Mouse (Mus musculus) left cerebral cortex, adult 9 months (tissue): ENCODE results near the gene Spats2.
"Not testable (repeated sequence)": the region's sequence is repeated elsewhere in the genome, so short reads cannot be mapped to it uniquely, and the experiment has no call there.

Experiments
- DNase-seq, 2 experiments: peaks; one replicate each; pipeline ENCODE4 v3.0.0; 2022; ENCODE audit warnings: low spot score in 2 of 2

Spats2 gene

DNA sequence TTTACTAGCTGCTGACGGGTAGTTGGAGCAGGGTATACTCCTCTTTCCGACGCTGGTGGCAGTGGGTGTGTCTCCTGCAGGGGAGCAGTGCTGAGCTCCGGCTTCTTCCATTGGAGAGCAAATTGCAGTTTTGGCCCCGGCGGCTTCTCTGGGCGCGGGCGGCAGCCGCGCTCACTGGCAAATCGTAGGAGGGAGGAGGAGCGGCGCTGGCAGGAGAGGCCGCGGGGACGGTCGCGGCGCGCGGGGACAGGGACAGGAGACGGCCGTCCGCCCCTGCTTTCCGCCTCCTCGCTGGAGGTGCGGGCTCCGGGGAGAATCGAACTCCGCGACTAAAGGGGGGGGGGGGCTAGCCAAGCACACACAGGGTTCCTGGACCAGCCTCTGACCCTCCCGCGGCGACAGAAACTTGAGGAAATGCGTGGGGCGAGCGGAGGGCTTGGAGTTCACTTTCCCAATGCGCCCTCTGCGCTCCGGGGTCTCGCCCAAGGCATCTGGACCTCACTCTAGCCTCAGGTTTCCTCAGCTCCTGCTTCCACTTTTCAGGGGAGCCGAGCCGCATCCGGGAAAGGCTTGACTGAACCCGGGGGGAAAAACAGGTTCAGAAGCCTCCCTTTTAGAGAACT, 98.0 kb downstream of the Spats2 start:
- DNase-seq = peak; percentile 70 to 79

DNA sequence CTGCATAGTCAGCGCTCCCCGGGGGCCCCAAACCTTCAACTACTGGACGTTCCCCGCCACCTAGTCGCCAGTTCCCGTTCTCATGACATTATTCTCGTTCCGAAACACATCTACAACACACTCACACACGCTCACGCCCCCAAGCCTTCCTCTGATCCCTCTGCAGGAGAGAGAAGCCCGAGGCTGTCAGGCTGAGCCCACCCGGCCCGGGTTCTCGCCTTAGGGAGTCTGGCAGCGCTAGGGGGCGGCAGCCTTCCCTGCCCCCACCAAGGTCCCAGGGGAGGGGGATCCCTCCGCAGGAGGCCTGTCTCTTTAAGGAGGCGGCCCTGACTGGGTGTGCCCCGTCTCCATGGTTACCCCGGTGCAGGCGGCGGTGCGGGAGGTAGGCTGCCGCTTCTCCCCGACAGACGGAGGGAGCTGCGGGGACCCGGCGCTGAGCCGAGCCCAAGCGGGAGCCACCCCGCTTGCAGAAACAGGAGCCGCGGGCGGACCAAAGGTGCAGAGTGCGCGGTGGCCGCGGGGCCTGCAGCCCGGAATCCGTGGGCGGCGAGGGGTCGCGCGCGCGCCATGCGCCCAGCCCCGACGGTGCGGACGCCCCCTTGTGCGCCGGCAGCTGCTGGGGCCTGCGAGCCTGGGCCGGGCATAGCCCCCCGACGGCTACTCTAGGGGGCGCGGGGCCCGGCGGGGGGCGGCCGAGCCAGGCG, 98.6 kb downstream of the Spats2 start, which contains the start of gene Kcnh3:
Kcnh3 (plus strand) TSS at position 654 of the 704 bp plus-strand sequence.
- DNase-seq = peak; percentile 47 to 73

DNA sequence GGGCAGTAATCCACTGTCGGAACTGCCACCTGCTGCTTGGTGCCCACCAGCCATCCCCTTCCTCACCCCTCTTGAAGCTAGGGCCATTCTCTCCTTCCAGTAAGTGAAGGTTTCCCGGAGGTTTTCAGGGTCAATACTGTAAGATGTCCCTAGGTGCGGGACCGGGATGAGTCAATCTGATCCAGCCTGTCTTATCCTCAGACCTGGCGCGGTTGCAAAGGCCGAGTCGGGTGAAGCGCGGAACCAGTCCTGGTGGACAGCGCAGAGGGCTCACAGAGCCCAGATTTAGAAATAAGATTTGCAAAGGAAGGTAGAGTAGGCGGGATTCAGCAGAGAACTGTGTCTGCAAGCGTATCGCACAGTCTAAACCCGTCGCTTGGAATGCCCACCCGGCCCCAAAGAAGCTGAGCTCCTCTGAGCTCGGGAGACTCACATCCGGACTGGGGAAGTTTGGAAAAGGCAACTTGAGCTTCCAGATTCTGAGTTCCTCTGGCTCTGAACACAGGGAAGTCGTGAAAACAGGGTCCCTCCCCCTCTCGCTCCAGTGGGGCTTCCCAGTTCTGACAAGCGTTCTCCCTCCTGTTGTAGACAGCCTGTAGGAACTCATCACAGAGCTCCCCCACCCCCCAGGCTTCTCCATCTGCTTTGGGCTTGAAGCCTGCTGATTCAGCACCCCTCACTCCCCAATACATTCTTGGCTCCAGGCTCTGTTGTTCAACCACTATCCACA, 99.5 kb downstream of the Spats2 start:
- DNase-seq = peak in 1 of 2 experiments; percentile 61

DNA sequence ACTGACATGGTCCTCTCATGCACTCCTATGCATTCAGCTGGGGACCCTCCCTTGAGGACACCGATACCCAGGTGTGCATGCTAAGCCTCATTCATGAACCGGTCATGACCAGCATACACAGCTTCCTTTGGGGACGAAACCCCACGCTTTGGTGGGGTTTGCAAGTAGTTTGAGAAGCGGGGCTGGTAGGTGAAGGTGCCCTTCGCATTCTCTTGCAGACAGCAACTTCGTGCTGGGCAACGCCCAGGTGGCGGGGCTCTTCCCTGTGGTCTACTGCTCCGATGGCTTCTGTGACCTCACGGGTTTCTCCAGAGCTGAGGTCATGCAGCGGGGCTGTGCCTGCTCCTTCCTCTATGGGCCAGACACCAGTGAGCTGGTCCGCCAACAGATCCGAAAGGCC, 100.4 kb downstream of the Spats2 start:
- no peak for DNase-seq

DNA sequence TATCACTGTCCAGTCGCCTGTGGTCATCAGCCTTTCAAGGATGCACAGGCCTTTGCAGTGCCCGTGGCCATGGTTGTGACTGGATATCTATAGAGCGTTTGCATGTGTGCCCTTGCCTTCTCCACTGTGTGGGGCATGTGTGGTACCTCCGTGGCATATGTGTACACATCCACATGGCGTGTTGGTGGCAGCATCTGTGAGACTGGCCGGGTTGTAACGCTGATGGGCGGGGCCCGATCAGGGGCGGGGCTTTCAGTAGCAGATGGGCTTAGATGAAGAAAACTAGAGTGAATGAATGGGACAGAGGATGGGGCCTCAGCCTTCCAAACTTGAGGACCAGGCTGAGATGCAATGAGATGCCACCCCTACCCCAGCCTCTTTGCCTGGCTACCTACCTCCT, 106.3 kb downstream of the Spats2 start:
- DNase-seq = no peak

DNA sequence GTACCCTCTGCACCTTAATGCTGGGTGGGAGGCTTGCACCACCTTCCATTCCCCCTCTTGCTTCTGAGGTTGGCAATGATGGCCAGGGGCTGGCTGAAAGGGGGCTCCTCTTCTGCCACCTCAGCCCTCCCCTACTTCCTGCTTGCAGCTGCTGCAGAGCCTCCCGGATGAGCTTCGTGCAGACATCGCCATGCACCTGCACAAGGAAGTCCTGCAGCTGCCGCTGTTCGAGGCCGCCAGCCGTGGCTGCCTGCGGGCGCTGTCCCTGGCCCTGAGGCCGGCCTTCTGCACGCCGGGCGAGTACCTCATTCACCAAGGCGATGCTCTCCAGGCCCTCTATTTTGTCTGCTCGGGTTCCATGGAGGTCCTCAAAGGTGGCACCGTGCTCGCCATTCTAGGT, 108.0 kb downstream of the Spats2 start:
- no peak for DNase-seq

DNA sequence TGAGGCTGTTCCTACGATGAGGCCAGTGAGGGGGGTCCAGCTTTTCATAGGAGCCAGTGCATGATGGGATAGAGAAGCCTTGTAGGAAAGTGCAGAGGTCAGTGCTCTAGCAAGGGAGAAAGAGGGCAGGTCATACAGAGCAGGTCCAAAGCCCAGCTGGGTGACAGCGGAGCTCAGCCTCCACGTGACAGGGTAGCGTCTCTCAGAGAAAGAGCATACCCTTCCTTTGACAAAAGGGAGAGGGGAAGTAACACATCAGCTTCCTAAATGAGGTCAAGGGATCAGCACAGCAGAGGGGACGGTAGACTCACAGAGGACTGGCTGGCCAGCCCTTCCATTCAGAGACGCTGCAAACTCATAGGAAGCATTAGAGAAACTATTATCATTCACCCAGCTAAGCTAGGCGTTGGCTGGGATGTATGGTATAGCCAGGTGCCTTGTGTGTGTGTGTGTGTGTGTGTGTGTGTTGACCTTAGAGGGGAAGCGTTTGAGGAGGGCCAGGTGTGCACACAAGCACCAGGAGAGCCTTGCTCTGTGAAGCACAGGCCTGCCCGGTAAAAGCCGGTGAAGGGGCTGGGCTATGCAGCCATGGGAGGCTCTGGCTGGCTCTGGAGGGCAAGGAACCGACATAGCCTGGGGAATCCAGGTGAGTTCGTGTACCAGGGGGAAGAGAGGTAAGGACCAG, 108.8 kb downstream of the Spats2 start:
- DNase-seq = no peak

DNA sequence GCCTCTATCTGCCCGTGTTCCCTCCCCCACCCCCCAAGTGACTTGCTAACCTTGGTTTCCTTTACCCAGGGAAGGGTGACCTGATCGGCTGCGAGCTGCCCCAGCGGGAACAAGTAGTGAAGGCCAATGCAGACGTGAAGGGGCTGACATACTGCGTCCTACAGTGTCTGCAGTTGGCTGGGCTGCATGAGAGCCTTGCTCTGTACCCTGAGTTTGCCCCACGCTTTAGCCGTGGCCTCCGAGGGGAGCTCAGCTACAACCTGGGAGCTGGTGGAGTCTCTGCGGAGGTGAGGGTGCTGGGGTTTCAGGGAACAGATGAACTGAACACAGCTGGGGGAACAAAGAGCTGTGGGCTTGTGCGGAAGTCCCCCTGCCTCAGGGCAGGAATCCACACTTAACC, 112.3 kb downstream of the Spats2 start:
- DNase-seq = no peak

DNA sequence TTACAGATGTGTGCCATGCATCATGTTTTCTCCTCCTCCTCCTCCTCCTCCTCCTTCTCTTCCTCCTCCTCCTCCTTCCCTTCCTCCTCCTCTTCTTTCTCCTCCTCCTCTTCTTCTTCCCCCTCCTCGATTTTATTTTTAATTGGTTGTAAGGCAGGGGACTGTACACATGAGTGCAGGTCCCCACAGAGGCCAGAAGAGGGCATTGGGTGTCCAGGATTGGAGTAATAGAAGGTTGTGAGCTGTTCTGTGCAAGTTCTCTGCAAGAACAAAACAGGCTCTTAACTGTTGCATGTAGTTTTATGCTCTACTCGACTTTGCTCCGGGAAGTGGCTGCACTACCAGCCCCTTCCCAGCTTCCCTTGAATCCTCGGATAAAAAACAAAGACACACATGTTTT, 114.4 kb downstream of the Spats2 start:
- no peak for DNase-seq

DNA sequence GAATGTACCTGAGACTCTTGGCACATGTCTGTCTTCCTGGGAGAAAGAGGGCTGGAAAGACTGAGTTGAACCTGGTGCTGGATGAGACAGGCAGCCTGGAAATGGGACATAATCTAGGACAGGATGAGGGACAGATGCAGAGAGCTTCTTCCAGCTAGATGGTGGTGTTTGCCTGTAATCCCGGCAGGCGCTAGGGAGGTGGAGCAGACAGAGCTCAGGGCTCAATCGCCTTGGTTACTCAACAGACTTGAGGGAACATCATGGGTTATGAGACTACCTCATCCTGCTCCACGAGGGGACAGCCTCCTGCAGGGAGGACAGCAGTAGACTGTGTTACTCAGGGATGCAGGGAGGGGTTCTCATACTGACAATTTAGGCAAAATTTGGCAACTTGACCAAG, 115.5 kb downstream of the Spats2 start:
- no peak for DNase-seq

DNA sequence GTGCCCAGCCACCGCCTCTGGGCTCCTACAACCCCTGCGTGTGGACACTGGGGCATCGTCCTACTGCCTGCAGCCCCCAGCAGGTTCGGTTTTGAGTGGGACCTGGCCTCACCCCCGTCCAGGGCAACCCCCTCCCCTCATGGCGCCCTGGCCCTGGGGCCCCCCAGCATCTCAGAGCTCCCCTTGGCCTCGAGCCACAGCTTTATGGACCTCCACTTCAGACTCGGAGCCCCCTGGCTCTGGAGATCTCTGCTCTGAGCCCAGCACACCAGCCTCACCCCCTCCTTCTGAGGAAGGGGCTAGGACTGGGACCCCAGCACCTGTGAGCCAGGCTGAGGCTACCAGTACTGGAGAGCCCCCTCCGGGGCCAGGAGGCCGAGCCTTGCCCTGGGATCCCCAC, 116.3 kb downstream of the Spats2 start:
- DNase-seq = no peak

DNA sequence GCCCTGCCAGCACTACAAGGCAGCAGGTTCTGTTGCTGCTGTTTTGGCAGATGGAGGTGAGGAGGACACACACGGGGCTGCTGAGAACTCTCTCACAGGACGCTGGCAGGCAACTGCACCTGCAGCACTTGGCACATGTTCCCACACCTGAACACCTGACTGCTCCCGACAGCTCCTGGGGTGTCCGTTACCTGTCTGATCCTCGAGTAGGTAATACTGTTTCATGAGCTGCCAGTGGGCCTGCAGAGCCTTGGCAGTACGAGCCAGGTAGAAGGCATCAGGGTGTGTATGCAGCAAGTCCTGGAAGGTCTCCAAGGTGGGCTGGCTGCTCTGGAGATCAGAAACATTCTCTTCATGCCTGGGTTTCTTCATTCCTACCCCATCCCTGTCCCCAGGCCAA, 121.0 kb downstream of the Spats2 start:
- DNase-seq = not testable (repeated sequence)

DNA sequence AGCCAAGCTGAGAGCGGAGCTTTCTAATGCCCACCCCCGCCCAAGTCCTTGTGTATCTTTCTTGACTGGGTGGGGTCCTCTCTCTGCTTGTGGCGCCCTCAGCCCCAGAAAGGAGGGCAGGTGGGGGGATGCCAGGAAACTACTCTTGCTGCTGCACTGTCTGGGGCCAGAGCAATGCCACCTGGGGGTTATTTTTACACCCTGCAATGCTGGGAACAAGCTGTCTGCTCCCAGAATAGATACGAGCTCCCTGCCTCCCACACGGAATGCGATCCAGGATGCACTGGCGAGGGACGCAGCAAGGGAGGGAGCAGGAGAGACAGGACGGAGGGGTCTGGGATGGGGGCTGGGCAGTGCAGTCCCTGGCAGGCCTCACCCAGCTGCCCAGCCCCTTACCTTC, 123.3 kb downstream of the Spats2 start:
- DNase-seq = peak; percentile 75 to 85

DNA sequence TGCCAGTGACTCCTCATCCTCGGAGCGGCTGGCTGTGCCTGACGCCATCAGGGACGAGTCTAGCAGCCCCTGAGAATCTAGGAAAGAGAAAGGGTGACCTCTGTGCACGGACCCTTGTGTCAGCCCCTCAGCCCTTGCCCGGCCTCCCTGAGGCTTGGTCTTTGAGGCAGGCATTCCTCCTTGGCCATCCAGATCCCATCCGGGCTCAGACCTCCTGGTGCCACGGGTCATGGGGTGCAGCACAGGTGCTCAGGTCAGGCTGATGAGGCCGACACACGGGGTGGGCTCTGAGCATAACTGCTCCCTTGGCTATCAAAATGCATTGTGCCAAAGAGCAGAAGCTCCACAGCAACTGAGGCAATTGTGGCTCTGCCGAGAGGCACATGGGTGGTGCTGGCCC, 124.2 kb downstream of the Spats2 start:
- no peak for DNase-seq

DNA sequence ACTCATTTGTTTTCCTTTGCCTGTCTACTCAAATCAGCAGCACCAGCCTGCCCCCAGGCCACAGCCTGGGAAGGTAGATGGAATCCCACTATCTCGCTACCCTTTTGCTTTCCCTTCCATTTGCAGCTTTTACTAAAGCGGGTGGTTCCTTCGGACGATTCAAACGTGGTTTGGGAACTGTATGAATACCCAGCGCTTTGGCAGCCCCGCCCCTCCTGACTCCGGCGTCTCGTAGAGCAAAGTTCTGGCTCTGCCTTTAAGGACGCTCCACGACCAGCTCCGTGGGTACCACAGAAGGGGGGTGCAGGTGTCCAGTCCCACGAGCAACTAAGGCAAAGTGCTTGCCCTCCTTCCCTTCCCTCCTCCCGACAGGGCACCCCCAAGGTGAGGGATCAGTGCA, 125.4 kb downstream of the Spats2 start:
- DNase-seq = not testable (repeated sequence)

DNA sequence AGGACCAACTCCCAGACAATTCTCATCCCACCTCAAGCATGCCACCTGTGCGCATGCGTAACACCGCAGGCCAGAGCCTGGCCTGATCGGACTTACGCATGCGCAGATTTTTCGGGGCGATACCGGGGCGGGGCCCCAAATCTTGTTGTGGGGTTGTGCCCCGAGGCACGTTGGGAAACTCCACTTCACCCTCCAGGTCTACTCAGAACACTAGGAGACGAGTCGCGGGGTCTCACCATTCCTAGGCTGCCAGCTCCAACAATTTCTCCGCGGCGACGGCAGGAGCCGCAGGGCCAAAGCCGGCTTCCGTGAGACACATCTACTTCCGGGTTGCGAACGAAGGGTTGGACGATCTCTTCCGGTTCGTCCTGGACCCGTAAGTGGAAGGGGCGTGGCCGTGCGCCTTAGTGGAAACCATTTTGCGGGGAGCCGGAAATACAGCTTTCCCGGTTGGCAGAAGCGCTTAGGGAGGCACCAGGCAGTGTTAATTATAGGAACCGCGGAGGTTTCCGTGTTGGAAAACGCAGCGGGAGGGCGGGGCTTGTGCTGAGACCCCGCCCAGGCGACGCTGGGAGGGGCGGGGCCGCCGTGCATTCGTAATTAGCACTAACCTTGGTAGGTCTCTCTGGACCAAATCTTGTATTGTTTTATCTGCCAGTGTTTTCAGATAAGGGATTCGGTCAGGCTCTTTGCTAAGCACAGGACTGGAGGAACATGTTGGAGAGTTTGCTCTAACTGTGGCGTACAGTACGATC, 126.1 kb downstream of the Spats2 start, which contains the start of gene Mcrs1:
Mcrs1 (minus strand) TSS at position 336 of the 755 bp plus-strand sequence.
- peak; percentile 97 to 99 for DNase-seq

DNA sequence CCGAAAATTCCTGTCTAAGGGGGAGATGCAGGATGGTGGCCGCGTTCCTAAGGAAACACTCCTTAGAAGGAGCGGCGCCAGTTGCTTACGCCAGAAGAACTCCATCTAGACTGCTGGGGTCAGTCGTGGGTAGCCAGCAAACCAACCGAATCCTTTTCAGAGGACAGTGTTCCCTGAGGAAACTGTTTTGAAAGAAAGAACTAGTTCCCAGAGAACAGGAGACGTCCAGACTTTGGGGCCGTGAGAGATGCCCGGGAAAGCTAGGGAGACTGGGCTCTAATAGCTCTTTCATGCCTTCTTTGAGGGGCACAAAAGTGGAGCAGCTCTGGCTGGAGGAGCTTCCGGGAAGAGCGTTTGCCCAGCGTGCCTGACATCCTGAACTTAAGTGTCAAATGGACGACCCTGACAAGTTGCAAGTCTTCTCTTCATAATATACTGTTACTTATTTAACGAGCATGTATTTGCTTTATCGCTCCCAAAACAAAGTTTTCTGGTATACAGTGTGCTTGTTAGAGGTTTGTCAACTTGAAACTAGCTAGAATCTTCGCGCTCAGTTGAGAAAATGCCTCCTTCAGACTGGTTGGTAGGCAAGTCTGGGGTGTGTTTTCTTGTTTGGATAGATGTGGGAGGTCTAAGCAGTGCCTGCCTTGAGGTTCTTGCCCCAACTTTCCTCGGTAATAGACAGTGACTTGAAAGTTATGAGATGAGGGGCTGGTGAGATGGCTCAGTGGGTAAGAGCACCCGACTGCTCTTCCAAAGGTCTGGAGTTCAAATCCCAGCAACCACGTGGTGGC, 126.9 kb downstream of the Spats2 start:
- DNase-seq = no peak

DNA sequence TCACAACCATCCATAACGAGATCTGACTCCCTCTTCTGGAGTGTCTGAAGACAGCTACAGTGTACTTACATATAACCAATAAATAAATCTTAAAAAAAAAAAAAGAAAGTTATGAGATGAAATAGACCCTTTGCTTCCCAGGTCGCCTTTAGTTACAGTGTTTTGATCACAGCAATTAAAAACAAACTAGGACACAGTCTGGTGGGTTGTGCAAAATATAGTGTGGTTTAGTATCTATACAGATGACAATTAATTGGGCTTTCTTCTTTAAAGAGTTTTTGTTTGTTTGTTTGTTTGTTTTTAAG, 127.4 kb downstream of the Spats2 start:
- not testable (repeated sequence) for DNase-seq

DNA sequence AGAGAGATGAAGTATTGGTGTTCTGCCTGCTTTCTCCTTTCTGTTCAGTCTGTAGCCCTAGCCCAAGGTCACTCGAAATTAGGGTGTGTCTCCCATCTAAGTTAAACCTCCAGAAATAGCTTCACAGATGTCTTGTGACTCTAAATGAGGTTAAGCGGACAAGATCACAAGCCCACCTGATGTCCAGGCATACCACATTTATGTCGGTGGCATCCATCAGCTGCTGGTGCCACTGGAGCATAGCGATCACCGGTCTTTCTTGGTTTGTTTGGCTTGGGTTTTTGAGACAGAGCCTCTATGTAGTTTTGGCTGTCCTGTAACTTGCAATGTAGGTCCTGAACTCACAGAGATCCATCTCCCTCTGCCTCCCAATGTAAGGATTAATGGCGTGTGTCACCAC, 128.1 kb downstream of the Spats2 start:
- DNase-seq = no peak

DNA sequence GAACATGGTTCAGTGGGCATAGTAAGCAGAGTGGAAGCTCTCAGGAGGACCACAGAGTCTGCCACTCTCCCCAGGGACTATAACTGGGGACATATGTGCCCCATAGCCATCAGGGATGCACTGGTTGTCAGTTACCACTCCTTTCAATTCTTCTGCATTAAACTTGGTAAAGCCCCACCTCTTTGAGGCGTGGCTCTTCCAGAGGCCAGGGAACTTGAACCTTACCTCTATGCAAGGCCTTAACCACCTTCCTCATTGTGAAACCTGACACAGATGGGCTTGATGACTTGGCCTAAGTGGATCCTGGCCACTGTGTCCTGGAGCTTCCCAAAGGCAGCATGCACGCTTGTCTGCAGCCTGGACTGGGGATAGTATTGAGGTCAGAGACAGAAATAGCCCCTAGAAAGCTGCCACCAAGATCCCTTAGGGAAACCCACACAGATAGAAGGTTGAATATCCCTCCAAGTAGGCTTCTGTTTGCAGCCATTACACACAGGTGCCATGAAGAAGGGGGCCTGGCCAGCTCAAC, 128.8 kb downstream of the Spats2 start:
- no peak for DNase-seq
